Mouse (Mus musculus): ENCODE data around the gene Kcnq4.

The Kcnq4 gene

GRCm38 (mm10) chr4:120673606-120674005, 74.8 kb downstream of the Kcnq4 start:
- in situ Hi-C loops (cut with MboI, MseI) = no loop called here

GRCm38 (mm10) chr4:120671046-120671445, 77.4 kb downstream of the Kcnq4 start:
- in situ Hi-C loops (cut with MboI, MseI) = no loop called here

- in situ Hi-C loops (cut with MboI, MseI) = no loop called here
These were observed 78.8 kb downstream of the Kcnq4 start for GRCm38 (mm10) chr4:120669585-120669984.

- in situ Hi-C loops (cut with MboI, MseI) = no loop called here
These were observed 79.9 kb downstream of the Kcnq4 start for GRCm38 (mm10) chr4:120668551-120668950.

- in situ Hi-C loops (cut with MboI, MseI) = no loop called here
These were observed 80.9 kb downstream of the Kcnq4 start for GRCm38 (mm10) chr4:120667555-120667954.

- in situ Hi-C loops (cut with MboI, MseI) = no loop called here
These were observed 81.3 kb downstream of the Kcnq4 start for GRCm38 (mm10) chr4:120667045-120667501.

- in situ Hi-C loops (cut with MboI, MseI) = no loop called here
These were observed 81.9 kb downstream of the Kcnq4 start, which contains the start of gene Cited4 for GRCm38 (mm10) chr4:120666358-120667024. TSS of gene Cited4 (plus strand) at chr4:120666572.

- in situ Hi-C loops (cut with MboI, MseI) = no loop called here
These were observed 82.6 kb downstream of the Kcnq4 start for GRCm38 (mm10) chr4:120665782-120666181.

GRCm38 (mm10) chr4:120665144-120665700, 83.2 kb downstream of the Kcnq4 start:
- in situ Hi-C loops (cut with MboI, MseI) = no loop called here

- in situ Hi-C loops (cut with MboI, MseI) = no loop called here
These were observed 83.8 kb downstream of the Kcnq4 start for GRCm38 (mm10) chr4:120664601-120665000.

- in situ Hi-C loops (cut with MboI, MseI) = no loop called here
These were observed 87.9 kb downstream of the Kcnq4 start for GRCm38 (mm10) chr4:120660485-120660884.

GRCm38 (mm10) chr4:120655898-120656297, 92.5 kb downstream of the Kcnq4 start:
- in situ Hi-C loops (cut with MboI, MseI) = no loop called here

GRCm38 (mm10) chr4:120650208-120650592, 98.2 kb downstream of the Kcnq4 start:
- in situ Hi-C loops (cut with MboI, MseI) = no loop called here

- in situ Hi-C loops (cut with MboI, MseI) = loop anchor here (25.0 kb wide), 1 partner anchor 938 kb away; no protein-coding TSS in a partner anchor
These were observed 98.8 kb downstream of the Kcnq4 start for GRCm38 (mm10) chr4:120649369-120650207.
